Mouse (Mus musculus): Measurements from ENCODE around the gene Nabp1. TPM values are rescaled to one million over a fixed set of nuclear protein-coding genes. Genes with fewer than 3 reads are reported as not detected.
"Not testable (repeated sequence)": the region's sequence is repeated elsewhere in the genome, so short reads cannot be mapped to it uniquely, and the experiment has no call there.

Nabp1 gene
- polyA plus RNA-seq, 1 experiment, result 7.1 TPM

DNA sequence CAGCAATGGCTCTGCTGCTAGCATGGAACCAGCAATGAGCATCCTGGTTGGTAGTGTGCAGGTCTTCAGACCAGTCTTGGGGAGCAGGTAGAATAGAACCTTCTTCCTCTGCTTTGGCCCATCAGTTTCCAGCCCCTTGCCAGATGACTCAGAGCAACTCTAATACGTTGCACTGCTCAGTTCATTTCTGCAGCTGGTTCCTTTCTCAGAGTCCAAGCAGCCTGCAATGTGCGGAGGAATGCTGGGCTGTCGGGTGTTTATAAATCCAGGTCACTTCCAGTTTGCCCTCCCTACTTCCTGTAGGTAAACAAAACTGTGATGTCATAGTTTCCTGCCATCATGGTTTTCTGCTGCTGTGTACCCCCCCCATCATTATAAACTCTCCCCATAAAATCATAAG, 21.0 kb downstream of the Nabp1 start:
- DNase-seq (ENCODE audit: low read depth), result no peak
- no peak for TF ChIP-seq POLR2A (IDR thresholded peaks at IDR 0.05; ENCODE audit: borderline replicate concordance, extremely low read depth, insufficient read depth, insufficient read length, poor library complexity, severe bottlenecking)
- TF ChIP-seq CTCF (IDR thresholded peaks at IDR 0.05; ENCODE audit: borderline replicate concordance, extremely low read depth, insufficient read depth, insufficient read length), result no peak

DNA sequence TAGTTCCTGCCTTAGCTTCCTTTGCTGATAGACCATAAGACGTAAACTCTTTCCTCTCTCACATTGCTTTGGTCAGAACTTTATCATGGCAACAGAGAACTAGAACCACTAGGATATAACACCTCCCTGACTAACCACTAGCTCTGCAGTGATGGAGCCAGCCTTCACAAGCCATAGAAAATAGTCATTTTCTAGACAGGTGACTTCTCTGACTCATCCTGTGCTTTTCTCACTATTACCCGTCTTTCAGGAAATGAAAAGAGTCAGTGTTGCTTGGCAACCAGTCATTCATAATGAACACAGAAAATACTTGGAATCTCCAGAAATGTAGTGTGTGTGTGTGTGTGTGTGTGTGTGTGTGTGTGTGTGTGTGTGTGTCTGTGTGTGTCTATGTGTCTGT, 29.4 kb downstream of the Nabp1 start:
- DNase-seq (ENCODE audit: low read depth), result peak; percentile 21
- TF ChIP-seq POLR2A (IDR thresholded peaks at IDR 0.05; ENCODE audit: borderline replicate concordance, extremely low read depth, insufficient read depth, insufficient read length, poor library complexity, severe bottlenecking), result no peak
- no peak for TF ChIP-seq CTCF (IDR thresholded peaks at IDR 0.05; ENCODE audit: borderline replicate concordance, extremely low read depth, insufficient read depth, insufficient read length)

- TF ChIP-seq POLR2A (IDR thresholded peaks at IDR 0.05; ENCODE audit: borderline replicate concordance, extremely low read depth, insufficient read depth, insufficient read length, poor library complexity, severe bottlenecking) (no peak), CTCF (IDR thresholded peaks at IDR 0.05; ENCODE audit: borderline replicate concordance, extremely low read depth, insufficient read depth, insufficient read length) (peak; percentile 36; the same call in 1 of the 2 replicates)
- DNase-seq (ENCODE audit: low read depth), result peak; percentile 87
Observed at GRCm38 (mm10) chr1:51445854-51446460, 32.3 kb downstream of the Nabp1 start.

DNA sequence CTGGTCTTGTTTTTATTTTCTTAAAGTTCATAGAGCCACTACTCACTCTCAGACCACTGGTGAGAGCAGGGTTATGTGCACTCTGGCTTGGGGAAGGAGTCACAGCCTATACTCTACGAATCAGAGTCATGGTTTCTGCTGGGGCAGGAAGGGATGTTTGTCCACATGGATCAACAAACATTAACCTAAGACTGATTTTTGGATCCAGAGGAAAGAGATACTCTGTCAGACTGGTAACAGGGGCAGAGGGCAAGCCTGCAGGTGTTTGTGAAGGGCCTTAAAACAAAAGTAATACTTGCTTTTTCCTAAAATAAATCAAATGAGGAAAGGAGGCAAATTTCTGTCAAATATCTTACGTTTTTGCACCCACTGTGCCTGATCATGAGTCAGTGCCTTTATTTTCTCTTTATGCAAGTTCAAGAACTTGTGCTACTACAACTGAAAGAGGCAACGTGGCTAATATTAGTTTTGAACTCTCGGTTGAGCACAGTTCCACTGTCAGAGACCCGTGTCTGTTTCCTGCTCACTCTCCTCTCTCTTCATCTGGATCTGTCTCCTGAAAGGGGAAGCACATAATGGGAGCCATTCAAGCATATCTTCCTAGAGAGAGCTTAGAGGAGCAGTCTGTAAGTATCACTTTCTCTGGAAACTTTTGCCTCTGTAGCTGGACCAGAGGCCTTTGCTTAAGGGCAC, 32.9 kb downstream of the Nabp1 start:
- no peak for DNase-seq (ENCODE audit: low read depth)
- no peak for TF ChIP-seq CTCF (IDR thresholded peaks at IDR 0.05; ENCODE audit: borderline replicate concordance, extremely low read depth, insufficient read depth, insufficient read length)
- TF ChIP-seq POLR2A (IDR thresholded peaks at IDR 0.05; ENCODE audit: borderline replicate concordance, extremely low read depth, insufficient read depth, insufficient read length, poor library complexity, severe bottlenecking), result no peak

DNA sequence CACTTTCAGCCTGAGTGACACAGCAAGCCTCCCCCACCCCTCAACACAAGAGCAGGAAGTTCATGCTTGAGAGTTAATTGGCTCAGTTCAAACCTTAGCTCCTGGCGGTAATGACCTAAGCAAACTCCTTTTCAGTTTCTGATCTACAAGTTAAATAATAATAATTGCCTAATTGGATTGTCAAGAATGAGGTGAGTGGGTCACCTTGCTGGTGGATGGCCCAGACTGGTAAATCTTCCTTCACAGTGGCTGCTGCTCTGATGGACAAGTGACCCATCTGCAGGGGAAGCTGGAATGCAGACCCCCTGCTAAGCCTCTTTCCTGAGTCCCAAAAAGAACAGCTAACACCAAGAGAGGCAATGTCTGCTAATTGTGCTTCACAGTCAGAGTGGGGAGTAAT, 48.5 kb downstream of the Nabp1 start:
- TF ChIP-seq CTCF (IDR thresholded peaks at IDR 0.05; ENCODE audit: borderline replicate concordance, extremely low read depth, insufficient read depth, insufficient read length) (no peak), POLR2A (IDR thresholded peaks at IDR 0.05; ENCODE audit: borderline replicate concordance, extremely low read depth, insufficient read depth, insufficient read length, poor library complexity, severe bottlenecking) (no peak)
- DNase-seq (ENCODE audit: low read depth), result no peak

GRCm38 (mm10) chr1:51426298-51426697, 51.9 kb downstream of the Nabp1 start:
- TF ChIP-seq CTCF (IDR thresholded peaks at IDR 0.05; ENCODE audit: borderline replicate concordance, extremely low read depth, insufficient read depth, insufficient read length) (no peak), POLR2A (IDR thresholded peaks at IDR 0.05; ENCODE audit: borderline replicate concordance, extremely low read depth, insufficient read depth, insufficient read length, poor library complexity, severe bottlenecking) (no peak)
- no peak for DNase-seq (ENCODE audit: low read depth)

- not testable (repeated sequence) for DNase-seq (ENCODE audit: low read depth)
Observed at GRCm38 (mm10) chr1:51421029-51421428, 57.2 kb downstream of the Nabp1 start.

- TF ChIP-seq CTCF (IDR thresholded peaks at IDR 0.05; ENCODE audit: borderline replicate concordance, extremely low read depth, insufficient read depth, insufficient read length) (no peak), POLR2A (IDR thresholded peaks at IDR 0.05; ENCODE audit: borderline replicate concordance, extremely low read depth, insufficient read depth, insufficient read length, poor library complexity, severe bottlenecking) (no peak)
- peak; percentile 79 for DNase-seq (ENCODE audit: low read depth)
Observed at GRCm38 (mm10) chr1:51418753-51419152, 59.5 kb downstream of the Nabp1 start.

Other genes starting within 250 kb of the Nabp1 start
- 2.6 and 4.5 TPM in 2 replicates for gene Cavin2, start 189.3 kb downstream of the Nabp1 start, polyA plus RNA-seq (2012; rRNA removed)

Measured in brain, embryonic 14.5 days (tissue).